Mouse (Mus musculus): ENCODE results near the gene Rnf207. TPM values are rescaled to one million over a fixed set of nuclear protein-coding genes. Genes with fewer than 3 reads are reported as not detected.

Gene Rnf207
- polyA plus RNA-seq, 1 experiment from 2014 or later: not detected

- no peak overlapping the region for H3K4me3 ChIP-seq (ENCODE audit: low read depth, low read length)
- 46% methylated on average over 3 of the region's 3 CpGs for WGBS (ENCODE audit: insufficient replicate concordance)
- peaks cover 37% of the 10 kb centered on the region for H3K27me3 ChIP-seq (ENCODE audit: control insufficient read depth, insufficient read depth, low read depth, low read length)
- no peak for ATAC-seq (ENCODE audit: low read depth)
- H3K4me2 ChIP-seq (ENCODE audit: low read depth, low read length): no peak overlapping the region
- H3K9me3 ChIP-seq (replicated peaks; ENCODE audit: control insufficient read depth, low read length): no peaks in the 10 kb centered on the region
- no peak overlapping the region for H3K27ac ChIP-seq (ENCODE audit: low read length)
- H3K36me3 ChIP-seq (ENCODE audit: control insufficient read depth, insufficient read depth): no peaks in the 10 kb centered on the region
- H3K9ac ChIP-seq (ENCODE audit: low read depth, low read length): no peak overlapping the region
- no peaks in the 10 kb centered on the region; the same call in 1 of the 2 replicates for H3K4me1 ChIP-seq (ENCODE audit: control insufficient read depth, low read depth, low read length)
These were observed 45.6 kb downstream of the Rnf207 start for GRCm38 (mm10) chr4:152273191-152273590.

GRCm38 (mm10) chr4:152272449-152273049, 46.2 kb downstream of the Rnf207 start:
- ATAC-seq (ENCODE audit: low read depth): no peak
- 31% methylated on average over 9 of the region's 9 CpGs for WGBS (ENCODE audit: insufficient replicate concordance)

GRCm38 (mm10) chr4:152272006-152272405, 46.8 kb downstream of the Rnf207 start:
- Histone ChIP-seq H3K9me3 (replicated peaks; ENCODE audit: control insufficient read depth, low read length) (no peaks in the 10 kb centered on the region), H3K9ac (ENCODE audit: low read depth, low read length) (no peak overlapping the region), H3K27me3 (ENCODE audit: control insufficient read depth, insufficient read depth, low read depth, low read length) (peaks cover 37% of the 10 kb centered on the region), H3K4me3 (ENCODE audit: low read depth, low read length) (no peak overlapping the region), H3K4me1 (ENCODE audit: control insufficient read depth, low read depth, low read length) (no peaks in the 10 kb centered on the region; the same call in 1 of the 2 replicates), H3K27ac (ENCODE audit: low read length) (no peak overlapping the region), H3K36me3 (ENCODE audit: control insufficient read depth, insufficient read depth) (no peaks in the 10 kb centered on the region), H3K4me2 (ENCODE audit: low read depth, low read length) (no peak overlapping the region)
- ATAC-seq (ENCODE audit: low read depth): no peak
- WGBS (ENCODE audit: insufficient replicate concordance): 68% methylated on average over 7 of the region's 7 CpGs

More at GRCm38 (mm10) chr4:152272449-152273049, 46.2 kb downstream of the Rnf207 start:
- no peak overlapping the region for H3K9ac ChIP-seq (ENCODE audit: low read depth, low read length)
- H3K4me1 ChIP-seq (ENCODE audit: control insufficient read depth, low read depth, low read length): no peaks in the 10 kb centered on the region; the same call in 1 of the 2 replicates
- no peak overlapping the region for H3K27ac ChIP-seq (ENCODE audit: low read length)
- no peak overlapping the region for H3K4me3 ChIP-seq (ENCODE audit: low read depth, low read length)
- H3K9me3 ChIP-seq (replicated peaks; ENCODE audit: control insufficient read depth, low read length): no peaks in the 10 kb centered on the region
- peaks cover 37% of the 10 kb centered on the region for H3K27me3 ChIP-seq (ENCODE audit: control insufficient read depth, insufficient read depth, low read depth, low read length)
- H3K4me2 ChIP-seq (ENCODE audit: low read depth, low read length): no peak overlapping the region
- H3K36me3 ChIP-seq (ENCODE audit: control insufficient read depth, insufficient read depth): no peaks in the 10 kb centered on the region

DNA sequence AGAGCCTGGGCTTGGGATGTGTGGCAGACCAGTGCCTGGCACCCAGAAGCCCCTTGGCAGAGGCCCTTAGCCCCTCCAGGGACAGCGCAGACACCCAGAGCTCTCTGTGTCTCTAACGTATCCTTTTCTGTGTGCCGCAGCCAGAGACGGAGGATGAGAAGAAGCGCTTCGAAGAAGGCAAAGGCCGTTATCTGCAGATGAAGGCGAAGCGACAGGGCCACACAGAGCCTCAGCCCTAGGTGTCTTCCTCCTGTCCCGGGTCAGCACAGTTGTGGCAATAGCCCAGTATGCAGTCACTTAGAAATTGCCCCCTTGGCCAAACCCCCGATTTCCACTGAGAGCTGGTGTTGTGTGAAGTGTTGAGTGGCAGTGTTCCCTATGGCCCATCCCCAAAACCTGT, 47.5 kb downstream of the Rnf207 start:
- 77% methylated on average over 11 of the region's 11 CpGs for WGBS (ENCODE audit: insufficient replicate concordance)
- Histone ChIP-seq H3K27ac (ENCODE audit: low read length) (no peak overlapping the region), H3K27me3 (ENCODE audit: control insufficient read depth, insufficient read depth, low read depth, low read length) (peaks cover 35% of the 10 kb centered on the region), H3K36me3 (ENCODE audit: control insufficient read depth, insufficient read depth) (no peaks in the 10 kb centered on the region), H3K9me3 (replicated peaks; ENCODE audit: control insufficient read depth, low read length) (no peaks in the 10 kb centered on the region), H3K4me3 (ENCODE audit: low read depth, low read length) (no peak overlapping the region), H3K4me2 (ENCODE audit: low read depth, low read length) (no peak overlapping the region), H3K9ac (ENCODE audit: low read depth, low read length) (no peak overlapping the region), H3K4me1 (ENCODE audit: control insufficient read depth, low read depth, low read length) (no peaks in the 10 kb centered on the region; the same call in 1 of the 2 replicates)
- no peak for ATAC-seq (ENCODE audit: low read depth)

GRCm38 (mm10) chr4:152270599-152270998, 48.2 kb downstream of the Rnf207 start:
- ATAC-seq (ENCODE audit: low read depth): no peak
- Histone ChIP-seq H3K4me1 (ENCODE audit: control insufficient read depth, low read depth, low read length) (no peaks in the 10 kb centered on the region; the same call in 1 of the 2 replicates), H3K9ac (ENCODE audit: low read depth, low read length) (no peak overlapping the region), H3K9me3 (replicated peaks; ENCODE audit: control insufficient read depth, low read length) (no peaks in the 10 kb centered on the region), H3K4me3 (ENCODE audit: low read depth, low read length) (no peak overlapping the region), H3K4me2 (ENCODE audit: low read depth, low read length) (no peak overlapping the region), H3K27me3 (ENCODE audit: control insufficient read depth, insufficient read depth, low read depth, low read length) (peaks cover 29% of the 10 kb centered on the region), H3K36me3 (ENCODE audit: control insufficient read depth, insufficient read depth) (no peaks in the 10 kb centered on the region), H3K27ac (ENCODE audit: low read length) (no peak overlapping the region)
- WGBS (ENCODE audit: insufficient replicate concordance): 71% methylated on average over 9 of the region's 9 CpGs

GRCm38 (mm10) chr4:152269967-152270366, 48.8 kb downstream of the Rnf207 start:
- H3K27me3 ChIP-seq (ENCODE audit: control insufficient read depth, insufficient read depth, low read depth, low read length): peaks cover 23% of the 10 kb centered on the region
- no peak overlapping the region for H3K4me3 ChIP-seq (ENCODE audit: low read depth, low read length)
- H3K36me3 ChIP-seq (ENCODE audit: control insufficient read depth, insufficient read depth): no peaks in the 10 kb centered on the region
- H3K9me3 ChIP-seq (replicated peaks; ENCODE audit: control insufficient read depth, low read length): no peaks in the 10 kb centered on the region
- WGBS (ENCODE audit: insufficient replicate concordance): 71% methylated on average over 13 of the region's 13 CpGs
- no peak overlapping the region for H3K9ac ChIP-seq (ENCODE audit: low read depth, low read length)
- no peaks in the 10 kb centered on the region; the same call in 1 of the 2 replicates for H3K4me1 ChIP-seq (ENCODE audit: control insufficient read depth, low read depth, low read length)
- H3K27ac ChIP-seq (ENCODE audit: low read length): no peak overlapping the region
- no peak for ATAC-seq (ENCODE audit: low read depth)
- no peak overlapping the region for H3K4me2 ChIP-seq (ENCODE audit: low read depth, low read length)

DNA sequence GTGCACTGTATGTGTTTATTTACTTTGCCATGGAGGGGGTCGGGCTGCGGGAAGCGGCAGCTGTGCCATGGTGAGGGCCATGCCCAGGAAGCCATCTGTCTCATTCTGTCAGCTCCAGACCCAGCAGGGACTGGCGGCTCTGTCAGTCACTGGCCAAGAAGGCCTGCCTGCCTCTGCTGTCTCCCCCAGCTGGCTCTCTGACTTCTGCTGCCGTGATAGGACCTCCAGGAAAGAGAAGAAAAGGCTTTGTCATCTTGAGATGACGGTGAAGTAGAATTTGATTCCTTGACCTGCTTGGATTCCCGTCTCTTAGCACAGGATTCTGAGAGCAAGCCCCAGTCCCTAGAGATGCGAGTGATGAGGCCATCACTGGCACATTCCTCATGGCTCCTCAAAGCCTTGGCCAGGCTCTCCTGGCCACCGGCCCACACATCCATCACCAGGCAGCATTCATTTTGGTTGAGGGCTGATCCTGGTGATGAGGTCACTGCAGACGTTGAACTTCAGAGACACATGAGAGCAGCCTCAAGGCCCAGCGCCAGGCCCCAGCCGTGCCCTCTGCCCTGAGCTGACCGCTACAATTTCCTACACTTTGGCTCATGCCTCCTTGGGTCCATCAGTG, 50.9 kb downstream of the Rnf207 start:
- no peak overlapping the region for H3K27ac ChIP-seq (ENCODE audit: low read length)
- H3K27me3 ChIP-seq (ENCODE audit: control insufficient read depth, insufficient read depth, low read depth, low read length): peaks cover 2% of the 10 kb centered on the region
- H3K9ac ChIP-seq (ENCODE audit: low read depth, low read length): no peak overlapping the region
- H3K4me1 ChIP-seq (ENCODE audit: control insufficient read depth, low read depth, low read length): peaks cover 16% of the 10 kb centered on the region
- no peak for ATAC-seq (ENCODE audit: low read depth)
- H3K9me3 ChIP-seq (replicated peaks; ENCODE audit: control insufficient read depth, low read length): no peaks in the 10 kb centered on the region
- WGBS (ENCODE audit: insufficient replicate concordance): 65% methylated on average over 13 of the region's 13 CpGs
- H3K4me2 ChIP-seq (ENCODE audit: low read depth, low read length): no peak overlapping the region
- H3K4me3 ChIP-seq (ENCODE audit: low read depth, low read length): no peak overlapping the region
- no peaks in the 10 kb centered on the region for H3K36me3 ChIP-seq (ENCODE audit: control insufficient read depth, insufficient read depth)

DNA sequence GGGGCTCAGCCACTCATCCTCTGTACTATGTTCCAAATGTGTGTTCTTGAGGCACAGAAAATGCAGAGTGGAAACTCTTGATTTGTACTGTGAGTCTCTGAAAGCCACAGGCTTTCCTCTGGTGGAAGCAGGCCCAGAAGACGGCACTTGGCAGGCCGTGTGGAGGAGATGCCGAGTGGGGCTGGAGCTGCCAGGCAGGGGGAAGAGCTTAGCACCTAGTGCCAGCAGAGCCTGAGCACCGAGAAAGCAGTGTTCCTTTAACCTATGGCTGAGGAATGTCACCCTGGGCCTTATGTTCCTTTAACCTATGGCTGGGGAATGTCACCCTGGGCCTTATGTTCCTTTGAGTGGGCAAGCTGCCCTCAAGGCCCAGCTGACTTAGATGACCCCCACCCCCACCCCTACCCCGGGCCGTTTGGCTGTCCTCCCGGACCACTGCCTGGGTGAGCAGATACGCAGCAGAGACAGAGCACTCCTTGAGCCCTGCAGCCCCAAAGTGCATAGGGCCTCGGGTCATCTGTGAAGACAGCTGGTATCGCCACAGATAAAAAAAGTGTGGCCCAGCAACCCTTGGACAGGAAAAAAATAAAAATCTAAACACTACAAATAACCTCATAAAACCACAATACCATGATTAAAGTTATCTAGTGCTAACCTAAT, 52.4 kb downstream of the Rnf207 start:
- no peaks in the 10 kb centered on the region for H3K36me3 ChIP-seq (ENCODE audit: control insufficient read depth, insufficient read depth)
- no peak overlapping the region for H3K4me2 ChIP-seq (ENCODE audit: low read depth, low read length)
- no peak overlapping the region for H3K27ac ChIP-seq (ENCODE audit: low read length)
- H3K4me3 ChIP-seq (ENCODE audit: low read depth, low read length): no peak overlapping the region
- H3K9me3 ChIP-seq (replicated peaks; ENCODE audit: control insufficient read depth, low read length): no peaks in the 10 kb centered on the region
- peaks cover 19% of the 10 kb centered on the region for H3K4me1 ChIP-seq (ENCODE audit: control insufficient read depth, low read depth, low read length)
- no peak overlapping the region for H3K9ac ChIP-seq (ENCODE audit: low read depth, low read length)
- WGBS (ENCODE audit: insufficient replicate concordance): 56% methylated on average over 10 of the region's 10 CpGs
- H3K27me3 ChIP-seq (ENCODE audit: control insufficient read depth, insufficient read depth, low read depth, low read length): no peaks in the 10 kb centered on the region
- no peak for ATAC-seq (ENCODE audit: low read depth)

GRCm38 (mm10) chr4:152265791-152266190, 53.0 kb downstream of the Rnf207 start:
- Histone ChIP-seq H3K9ac (ENCODE audit: low read depth, low read length) (no peak overlapping the region), H3K9me3 (replicated peaks; ENCODE audit: control insufficient read depth, low read length) (no peaks in the 10 kb centered on the region), H3K4me3 (ENCODE audit: low read depth, low read length) (no peak overlapping the region), H3K27me3 (ENCODE audit: control insufficient read depth, insufficient read depth, low read depth, low read length) (no peaks in the 10 kb centered on the region), H3K4me1 (ENCODE audit: control insufficient read depth, low read depth, low read length) (peaks cover 19% of the 10 kb centered on the region), H3K4me2 (ENCODE audit: low read depth, low read length) (no peak overlapping the region), H3K36me3 (ENCODE audit: control insufficient read depth, insufficient read depth) (no peaks in the 10 kb centered on the region), H3K27ac (ENCODE audit: low read length) (no peak overlapping the region)
- no peak for ATAC-seq (ENCODE audit: low read depth)
- WGBS (ENCODE audit: insufficient replicate concordance): 74% methylated on average over 5 of the region's 5 CpGs
